Mouse (Mus musculus): Measurements from ENCODE around the gene Auh. TPM values are rescaled to one million over a fixed set of nuclear protein-coding genes. Genes with fewer than 3 reads are reported as not detected.

The Auh gene
- total and polyA plus RNA-seq, 3 experiments, result 68.5 to 191 (median 74.1) TPM

DNA sequence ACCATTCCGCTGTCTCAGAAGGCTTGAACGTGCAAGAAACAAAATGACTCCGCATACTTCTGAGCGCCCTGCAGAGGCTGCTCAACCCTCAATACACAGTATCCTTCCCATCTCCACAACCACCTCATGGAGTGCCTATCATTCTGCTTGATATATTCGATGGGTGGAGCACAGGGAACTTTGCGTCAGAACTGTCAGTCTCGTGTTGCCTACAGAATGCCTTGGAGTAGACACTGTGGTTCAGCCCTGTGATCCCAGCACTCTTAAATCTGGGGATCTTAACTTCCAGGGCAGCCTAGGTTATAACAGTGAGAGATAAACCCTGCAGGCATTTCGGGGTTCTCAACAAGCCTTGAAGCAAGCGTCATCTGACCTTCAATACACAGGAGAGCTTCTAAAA lies 1.1 kb downstream of the Auh start (continued):
- TF ChIP-seq GABPA (IDR thresholded peaks at IDR 0.05; ENCODE audit: insufficient replicate concordance, low read depth, low read length), result no peak

- Histone ChIP-seq H3K4me2 (ENCODE audit: insufficient read depth, low read depth, poor library complexity, severe bottlenecking) (peak overlapping the region; percentile 72), H3K36me3 (replicated peaks in 1 of 2; ENCODE audit: control insufficient read depth in 1 of 2, insufficient read depth in 1 of 2, low read length in 1 of 2) (peaks cover 0 to 33% of the 10 kb centered on the region in 2 experiments), H3K27ac (ENCODE audit: insufficient read depth, low read depth) (peak overlapping the region; percentile 63), H3K4me3 (replicated peaks in 1 of 3; ENCODE audit: low read depth in 2 of 3, low read length in 2 of 3, poor library complexity in 1 of 3) (peak overlapping the region in 1 of 3 experiments; percentile 23), H3K9ac (ENCODE audit: insufficient read depth, low read depth) (peak overlapping the region; percentile 65), H3K9me3 (replicated peaks; ENCODE audit: low read length) (peaks cover 6% of the 10 kb centered on the region), H3K4me1 (ENCODE audit: control insufficient read depth in 1 of 2, insufficient read depth in 2 of 2) (peaks cover 22 to 77% of the 10 kb centered on the region in 2 experiments), H3K27me3 (replicated peaks) (no peaks in the 10 kb centered on the region), H3K79me2 (replicated peaks; ENCODE audit: control insufficient read depth, extremely low read depth, insufficient read depth, poor library complexity, severe bottlenecking) (peaks cover 86% of the 10 kb centered on the region)
- in situ Hi-C loops (cut with MboI; ENCODE audit: low pct_ligation_motif_present, low pct_unique_long_range_greater_than_20kb, low sequenced_read_pairs), result loop anchor here (10.0 kb wide), 1 partner anchor 130 kb away; no protein-coding TSS in a partner anchor
- TF ChIP-seq POLR2A (IDR thresholded peaks at IDR 0.05; ENCODE audit: low read depth, low read length) (peak; percentile 50; the same call in 1 of the 2 replicates), POLR2AphosphoS2 (IDR thresholded peaks at IDR 0.05; ENCODE audit: low read depth, low read length) (no peak; the same call in 1 of the 2 replicates), CHD2 (IDR thresholded peaks at IDR 0.05; ENCODE audit: low read length) (no peak), NELFE (IDR thresholded peaks at IDR 0.05; ENCODE audit: low read depth, low read length) (peak; percentile 34; the same call in 1 of the 2 replicates), ZC3H11A (IDR thresholded peaks at IDR 0.05; ENCODE audit: low read depth, low read length) (no peak), MAFK (IDR thresholded peaks at IDR 0.05; ENCODE audit: insufficient replicate concordance, low read length) (no peak), CTCF (conservative IDR thresholded peaks at IDR 0.05 in 1 of 2, IDR thresholded peaks at IDR 0.05 in 1 of 2; ENCODE audit: low read depth in 2 of 2, low read length in 2 of 2) (no peak), JUN (IDR thresholded peaks at IDR 0.05; ENCODE audit: insufficient read depth, low read depth, low read length) (no peak), TCF12 (IDR thresholded peaks at IDR 0.05; ENCODE audit: low read depth, low read length) (peak; percentile 50), ZMIZ1 (IDR thresholded peaks at IDR 0.05; ENCODE audit: low read depth, low read length) (no peak), UBTF (IDR thresholded peaks at IDR 0.05; ENCODE audit: low read depth, low read length) (peak; percentile 61; the same call in 1 of the 2 replicates), USF1 (IDR thresholded peaks at IDR 0.05; ENCODE audit: low read depth, low read length) (no peak), ELF1 (IDR thresholded peaks at IDR 0.05; ENCODE audit: low read depth, low read length) (no peak), HCFC1 (IDR thresholded peaks at IDR 0.05; ENCODE audit: low read depth, low read length) (no peak), JUND (conservative IDR thresholded peaks at IDR 0.05; ENCODE audit: low read depth, low read length) (no peak), MYC (IDR thresholded peaks at IDR 0.05; ENCODE audit: low read depth, low read length) (no peak), RAD21 (IDR thresholded peaks at IDR 0.05; ENCODE audit: low read depth, low read length) (no peak), NRF1 (IDR thresholded peaks at IDR 0.05; ENCODE audit: low read depth, low read length) (no peak), TBP (conservative IDR thresholded peaks at IDR 0.05; ENCODE audit: low read depth, low read length) (peak; percentile 58; the same call in 1 of the 2 replicates), MAZ (IDR thresholded peaks at IDR 0.05; ENCODE audit: low read depth, low read length) (no peak), MXI1 (IDR thresholded peaks at IDR 0.05; ENCODE audit: low read depth, low read length) (peak; percentile 34)
- dilution Hi-C loops (cut with MboI; ENCODE audit: extremely low pct_ligation_motif_present, extremely low pct_unique_long_range_greater_than_20kb, low sequenced_read_pairs), result no loop called here
- DNase-seq (ENCODE audit: extremely low read depth), result no peak
These were observed 5.0 kb downstream of the Auh start for GRCm38 (mm10) chr13:52924457-52924856.
